Mouse (Mus musculus) limb, embryonic 15.5 days (tissue): ENCODE data around the gene Smad3. TPM values are rescaled to one million over a fixed set of nuclear protein-coding genes. Genes with fewer than 3 reads are reported as not detected.

Experiments used
- ATAC-seq: fragments of 200-750 bp; cut with Nextera tagmentation; 2 replicates; pipeline ENCODE4 v1.8.0; 2017; ENCODE audit warnings: low read depth, moderate TSS enrichment; ENCODE audit not compliant: insufficient number of reproducible peaks, low FRiP score, low TSS enrichment
- H3K27ac ChIP-seq: fragments of 300-500 bp; sonication (generic); 2 replicates; pipeline ENCODE4 v1.5.1; 2015; ENCODE audit warnings: moderate library complexity, mild to moderate bottlenecking, inconsistent platforms
- H3K27me3 ChIP-seq: fragments of 300-500 bp; sonication (generic); 2 replicates; pipeline ENCODE4 v1.6.1; 2015; ENCODE audit warnings: inconsistent platforms
- H3K36me3 ChIP-seq: fragments of 300-500 bp; sonication (generic); 2 replicates; pipeline ENCODE4 v1.6.1; 2015; ENCODE audit warnings: inconsistent platforms
- H3K4me1 ChIP-seq: fragments of 300-500 bp; sonication (generic); 2 replicates; pipeline ENCODE4 v1.6.1; 2015; ENCODE audit warnings: inconsistent platforms
- H3K4me2 ChIP-seq: fragments of 300-500 bp; sonication (generic); 2 replicates; pipeline ENCODE4 v1.6.1; 2015; ENCODE audit warnings: mild to moderate bottlenecking, inconsistent platforms
- H3K4me3 ChIP-seq: fragments of 300-500 bp; sonication (generic); 2 replicates; pipeline ENCODE4 v1.5.1; 2015; ENCODE audit warnings: mild to moderate bottlenecking, inconsistent platforms
- H3K9ac ChIP-seq: fragments of 300-500 bp; sonication (generic); 2 replicates; pipeline ENCODE4 v1.6.1; 2015; ENCODE audit warnings: inconsistent platforms
- H3K9me3 ChIP-seq: fragments of 300-500 bp; sonication (generic); 2 replicates; pipeline ENCODE4 v1.6.1; 2016; ENCODE audit warnings: inconsistent platforms
- WGBS: fragments of 180-500 bp; shearing (Covaris S2); methylation state at CpG from one replicate; pipeline ENCODE4 v1.1.7; 2015; 5-methylcytosine and 5-hydroxymethylcytosine counted together
- polyA plus RNA-seq: library from polyadenylated mRNA; unstranded; fragments of >200 nt; fragmentation: Nextera tagmentation; extraction: Ambion mirVana; gene quantifications from 2 replicates; pipeline ENCODE4 v1.2.1, GENCODE M21; 2015

Smad3 gene
- 22.9 and 28.9 TPM in 2 replicates for polyA plus RNA-seq

DNA sequence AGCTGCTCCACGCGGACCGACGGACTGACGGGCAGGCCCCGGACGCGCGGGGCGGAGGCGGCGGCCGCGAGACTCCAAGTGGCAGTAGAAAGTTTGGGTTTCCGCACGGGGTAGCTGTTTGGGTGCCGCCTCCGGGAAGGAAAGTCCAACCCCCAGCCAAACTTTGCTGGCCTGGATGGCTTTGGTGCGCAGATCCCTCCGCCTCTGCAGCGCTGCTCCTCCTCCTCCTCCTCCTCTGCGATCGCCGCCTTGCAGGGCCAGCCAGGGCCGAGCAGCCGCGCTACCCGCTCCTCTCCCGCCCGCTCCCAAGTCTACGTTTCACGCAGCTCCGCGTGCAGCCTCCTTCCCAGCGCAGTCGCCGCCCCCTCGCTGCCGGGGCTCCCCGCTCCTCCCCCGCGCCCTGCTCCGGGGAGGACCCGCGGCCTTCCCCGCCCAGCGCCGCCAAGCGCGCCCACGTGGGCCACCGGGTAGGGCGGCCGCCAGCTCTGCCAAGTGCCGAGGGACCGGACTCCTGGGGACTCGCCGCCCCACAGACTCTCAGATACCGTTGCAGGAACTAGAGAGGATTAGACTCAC is at the start of gene Smad3:
Gene Smad3, minus strand, starts transcription at position 130 of the 576 bp plus-strand sequence.
- peak; percentile 95 for ATAC-seq
- Histone ChIP-seq H3K27me3 (no peaks in the 10 kb centered on the region), H3K9me3 (no peaks in the 10 kb centered on the region), H3K4me2 (peak within 1 kb of the TSS; percentile 75), H3K4me1 (peaks cover 46% of the 10 kb centered on the region), H3K36me3 (no peaks in the 10 kb centered on the region), H3K4me3 (peak within 1 kb of the TSS; percentile 81), H3K27ac (peak within 1 kb of the TSS; percentile 98), H3K9ac (peak within 1 kb of the TSS; percentile 91)
- under 1% methylated on average over 52 of the region's 59 CpGs for WGBS

DNA sequence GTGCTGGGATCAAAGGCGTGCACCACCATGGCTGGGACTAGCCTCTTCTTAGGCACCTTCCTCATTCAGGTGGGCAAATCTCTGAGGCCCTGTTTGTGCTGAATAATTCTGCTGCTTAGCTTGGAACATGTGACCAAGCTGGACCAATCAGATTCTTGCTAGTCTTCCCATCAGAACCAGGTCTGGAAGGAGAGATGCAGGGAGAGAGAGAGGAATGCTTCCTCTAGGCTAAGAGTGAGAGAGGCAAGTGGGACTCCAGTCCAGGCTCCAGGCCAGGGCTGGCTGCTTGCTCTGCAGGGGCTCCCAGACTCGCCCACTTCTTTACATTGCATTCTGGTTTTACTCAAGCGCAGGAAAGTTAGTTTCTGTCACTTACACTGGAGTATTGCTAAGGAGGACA is 47.1 kb upstream of the Smad3 start:
- Histone ChIP-seq H3K4me2 (no peak overlapping the region), H3K27ac (no peak overlapping the region), H3K4me1 (peaks cover 24% of the 10 kb centered on the region), H3K9me3 (no peaks in the 10 kb centered on the region), H3K4me3 (no peak overlapping the region), H3K27me3 (no peaks in the 10 kb centered on the region), H3K36me3 (no peaks in the 10 kb centered on the region), H3K9ac (no peak overlapping the region)
- no peak for ATAC-seq
- 35% methylated on average over 3 of the region's 3 CpGs for WGBS

DNA sequence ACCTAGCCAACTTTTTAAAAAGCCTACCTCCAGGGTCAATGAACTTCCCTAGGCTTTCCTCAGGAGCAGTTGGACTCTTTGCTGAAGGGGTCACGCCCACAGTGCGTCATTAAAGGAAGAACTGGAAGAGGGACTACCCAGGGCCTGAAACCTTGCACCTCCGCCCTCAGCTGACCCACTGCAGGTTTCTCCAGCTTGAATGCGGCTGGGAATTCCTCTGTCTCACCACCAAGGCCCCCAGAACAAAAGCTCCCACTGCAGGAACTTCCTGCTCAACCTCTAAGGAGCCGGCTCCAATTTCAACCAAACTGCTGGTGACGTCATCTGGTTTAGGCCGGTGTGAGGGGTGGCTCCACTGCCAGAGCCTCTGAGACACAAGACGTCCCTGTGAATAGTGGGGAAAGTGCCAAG is 45.4 kb upstream of the Smad3 start:
- Histone ChIP-seq H3K9me3 (no peaks in the 10 kb centered on the region), H3K4me3 (no peak overlapping the region), H3K9ac (no peak overlapping the region), H3K36me3 (no peaks in the 10 kb centered on the region), H3K4me2 (no peak overlapping the region), H3K27me3 (no peaks in the 10 kb centered on the region), H3K27ac (no peak overlapping the region), H3K4me1 (peaks cover 24% of the 10 kb centered on the region)
- 4% methylated on average over 8 of the region's 8 CpGs for WGBS
- peak; percentile 40; the same call in 1 of the 2 replicates for ATAC-seq

DNA sequence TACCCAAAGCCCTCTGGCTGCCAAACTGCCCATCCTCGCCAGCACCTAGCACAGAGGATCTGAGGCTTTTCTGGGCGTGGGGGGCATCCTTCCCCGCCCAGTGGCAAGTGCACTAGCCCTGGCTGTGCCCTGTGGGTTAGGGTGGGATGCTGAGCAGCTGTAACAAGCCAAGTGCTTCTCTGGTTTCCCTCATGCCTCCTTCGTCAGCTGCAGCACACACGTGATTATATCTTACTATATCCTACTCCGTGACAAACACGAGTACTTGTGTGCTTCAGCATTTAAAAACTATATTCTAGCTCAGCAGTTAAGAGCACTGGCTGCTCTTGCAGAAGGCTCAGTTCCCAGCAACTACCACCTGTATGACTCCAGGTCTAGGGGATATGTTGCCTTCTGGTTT is 44.7 kb upstream of the Smad3 start:
- Histone ChIP-seq H3K27ac (no peak overlapping the region), H3K9ac (no peak overlapping the region), H3K36me3 (no peaks in the 10 kb centered on the region), H3K4me2 (no peak overlapping the region), H3K4me1 (peaks cover 24% of the 10 kb centered on the region), H3K27me3 (no peaks in the 10 kb centered on the region), H3K9me3 (no peaks in the 10 kb centered on the region), H3K4me3 (no peak overlapping the region)
- WGBS = 71% methylated on average over 7 of the region's 7 CpGs
- no peak for ATAC-seq

DNA sequence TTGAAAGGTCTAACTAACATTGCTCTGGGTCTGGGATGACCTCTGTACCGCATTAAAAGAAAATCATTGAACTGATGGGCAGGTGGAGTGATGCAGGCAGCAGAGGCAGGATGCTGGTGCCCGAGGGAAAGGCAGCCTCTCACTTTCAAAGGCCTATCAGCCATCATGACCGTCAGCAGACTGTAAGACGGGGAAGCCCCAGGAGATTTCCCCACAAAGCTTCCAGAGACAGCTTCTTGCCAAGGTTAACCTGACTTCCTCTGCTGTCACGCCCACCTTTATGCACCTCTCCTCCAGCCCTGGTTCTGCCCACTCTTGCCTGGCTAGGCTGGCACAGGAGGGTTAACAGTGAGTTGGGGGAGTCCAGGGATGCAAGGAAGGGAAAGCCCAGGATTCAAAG is 44.3 kb upstream of the Smad3 start:
- no peak overlapping the region for H3K27ac ChIP-seq
- no peaks in the 10 kb centered on the region for H3K9me3 ChIP-seq
- no peak overlapping the region for H3K4me2 ChIP-seq
- no peaks in the 10 kb centered on the region for H3K36me3 ChIP-seq
- no peaks in the 10 kb centered on the region for H3K27me3 ChIP-seq
- H3K4me3 ChIP-seq = no peak overlapping the region
- H3K4me1 ChIP-seq = peaks cover 24% of the 10 kb centered on the region
- WGBS = 73% methylated on average over 5 of the region's 5 CpGs
- ATAC-seq = no peak
- H3K9ac ChIP-seq = no peak overlapping the region

DNA sequence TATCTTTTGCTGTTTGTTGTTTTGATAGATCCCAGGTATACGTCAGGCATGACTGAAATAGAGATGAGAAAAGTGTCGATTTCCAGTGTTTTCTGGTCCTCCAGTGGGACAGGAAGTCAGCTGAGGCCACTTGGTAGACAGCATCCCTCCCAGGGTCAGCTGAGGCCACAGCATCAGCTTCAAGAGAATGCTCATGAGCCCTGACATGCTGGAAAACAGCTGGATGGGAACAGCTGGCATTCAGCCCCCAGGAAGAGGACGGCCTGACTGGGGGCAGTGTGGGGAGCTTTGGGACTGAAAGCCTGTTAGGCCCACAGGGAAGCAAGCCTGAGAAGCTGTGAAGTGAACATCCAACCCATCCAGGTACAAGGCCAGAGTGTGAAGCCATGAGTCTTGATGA is 38.6 kb upstream of the Smad3 start:
- Histone ChIP-seq H3K9me3 (no peaks in the 10 kb centered on the region), H3K4me1 (peaks cover 19% of the 10 kb centered on the region), H3K9ac (no peak overlapping the region), H3K27me3 (no peaks in the 10 kb centered on the region), H3K4me2 (no peak overlapping the region), H3K36me3 (no peaks in the 10 kb centered on the region), H3K27ac (no peak overlapping the region), H3K4me3 (no peak overlapping the region)
- ATAC-seq = no peak
- WGBS = 61% methylated on average over 3 of the region's 3 CpGs

DNA sequence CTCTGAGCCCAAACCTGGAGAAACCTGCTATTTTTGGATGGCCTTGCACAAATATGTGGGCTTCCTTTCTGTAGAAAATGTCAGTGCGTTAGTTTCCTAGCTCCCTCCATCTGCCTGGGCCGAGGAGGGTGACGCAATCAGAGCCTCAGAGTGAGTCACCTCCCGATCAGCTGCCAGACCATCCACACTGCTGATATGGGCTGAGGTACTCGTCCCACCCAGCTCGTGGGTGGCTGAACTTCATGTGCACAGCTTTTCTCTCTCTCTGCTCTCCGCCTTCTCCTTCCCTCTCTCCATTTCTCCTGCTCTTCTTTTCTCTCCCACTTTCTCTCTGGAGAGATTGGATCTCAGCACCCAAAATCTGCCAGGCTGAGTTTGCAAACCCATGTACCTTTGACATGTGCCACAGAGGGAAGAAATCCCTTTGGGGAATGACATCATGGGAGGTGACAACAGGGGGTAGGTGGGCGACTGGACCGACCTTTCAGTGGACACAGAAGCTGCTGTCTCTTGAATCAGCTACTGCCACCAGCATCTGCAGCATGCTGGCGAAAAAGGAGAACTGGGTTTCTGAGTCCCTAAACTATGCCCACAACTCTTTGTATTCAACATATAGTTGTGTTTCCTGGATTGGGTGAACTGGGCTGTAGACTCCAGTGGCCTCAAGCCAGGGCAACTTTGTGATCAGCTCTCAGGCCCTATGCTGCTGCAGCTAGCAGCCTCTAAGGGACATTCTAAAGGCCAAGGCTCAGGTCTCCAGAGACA is 36.1 kb upstream of the Smad3 start:
- WGBS = 50% methylated on average over 10 of the region's 10 CpGs
- peak; percentile 41; the same call in 1 of the 2 replicates for ATAC-seq
- Histone ChIP-seq H3K36me3 (no peaks in the 10 kb centered on the region), H3K4me2 (no peak overlapping the region), H3K27ac (0 out of 2 replicates have a peak overlapping the region, but pooled peaks have one; percentile 12), H3K9ac (no peak overlapping the region), H3K4me1 (peaks cover 33% of the 10 kb centered on the region), H3K4me3 (no peak overlapping the region), H3K9me3 (no peaks in the 10 kb centered on the region), H3K27me3 (no peaks in the 10 kb centered on the region)

DNA sequence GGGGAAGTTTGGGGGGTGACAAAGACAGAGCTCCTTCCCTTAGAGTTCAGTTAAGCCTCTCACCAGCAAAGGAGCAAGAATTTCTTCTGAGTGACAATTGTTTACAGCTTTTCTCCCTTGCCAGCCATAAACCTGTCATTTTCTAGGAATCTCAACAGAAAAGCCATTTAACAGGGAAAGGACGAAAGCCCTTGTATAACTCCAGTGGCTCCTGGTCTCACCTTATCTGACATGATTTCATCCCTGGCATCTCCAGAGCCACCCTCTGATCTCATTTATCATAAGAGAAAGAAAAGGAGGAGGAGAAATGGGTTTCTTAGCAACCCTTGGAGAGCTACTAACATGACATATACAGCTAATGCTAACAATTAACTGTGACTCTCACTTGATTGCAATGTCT is 33.9 kb upstream of the Smad3 start:
- peaks cover 49% of the 10 kb centered on the region for H3K4me1 ChIP-seq
- H3K36me3 ChIP-seq = no peaks in the 10 kb centered on the region
- no peak overlapping the region for H3K4me2 ChIP-seq
- no peak for ATAC-seq
- H3K4me3 ChIP-seq = no peak overlapping the region
- no peaks in the 10 kb centered on the region for H3K9me3 ChIP-seq
- no peaks in the 10 kb centered on the region for H3K27me3 ChIP-seq
- H3K27ac ChIP-seq = peak overlapping the region; percentile 29
- no peak overlapping the region for H3K9ac ChIP-seq
- WGBS = 61% methylated on average over 1 of the region's 1 CpGs

DNA sequence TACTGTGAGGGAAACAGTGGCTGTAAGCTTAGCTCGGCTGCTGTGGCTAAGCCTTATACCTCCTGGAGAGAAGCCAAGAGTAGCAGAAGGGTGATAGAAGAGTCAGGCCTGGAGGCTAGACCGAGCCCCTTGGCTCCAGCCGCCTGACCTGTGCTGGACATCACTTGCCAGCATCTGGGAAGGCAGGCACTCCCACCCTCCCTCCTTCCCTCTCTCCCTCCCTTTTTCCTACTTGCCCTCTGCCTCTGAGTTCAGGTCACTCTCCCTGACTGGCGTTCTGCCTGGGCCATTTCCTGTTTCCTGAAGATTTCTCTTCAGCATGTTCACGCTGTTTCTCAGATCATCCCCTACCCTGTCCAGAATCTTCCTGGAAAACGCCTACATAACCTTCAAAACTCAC is 33.5 kb upstream of the Smad3 start:
- peaks cover 51% of the 10 kb centered on the region for H3K4me1 ChIP-seq
- peak overlapping the region; percentile 29 for H3K27ac ChIP-seq
- WGBS = 19% methylated on average over 6 of the region's 6 CpGs

DNA sequence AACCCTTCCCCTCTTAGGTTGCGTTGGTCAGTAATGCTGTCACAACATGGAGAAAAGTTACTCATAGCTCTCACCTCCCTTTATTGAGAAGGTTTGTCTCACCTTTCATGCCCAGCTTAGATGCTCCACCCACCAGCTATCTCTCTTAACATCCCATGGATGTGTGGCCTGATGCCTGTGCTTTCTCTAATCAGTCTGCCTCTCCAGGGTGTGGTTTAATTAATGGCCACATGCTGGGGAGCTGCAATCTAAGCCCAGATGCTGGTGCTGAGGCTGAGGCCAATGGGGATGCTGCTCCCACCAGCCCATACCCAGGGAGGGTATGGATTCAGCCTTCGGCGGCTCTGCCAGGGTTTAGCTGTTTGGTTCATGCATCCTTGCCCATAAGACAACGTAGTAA is 32.4 kb upstream of the Smad3 start:
- ATAC-seq = no peak
- Histone ChIP-seq H3K27me3 (no peaks in the 10 kb centered on the region), H3K9me3 (no peaks in the 10 kb centered on the region), H3K4me2 (no peak overlapping the region), H3K4me1 (peaks cover 59% of the 10 kb centered on the region), H3K36me3 (no peaks in the 10 kb centered on the region), H3K27ac (no peak overlapping the region), H3K9ac (no peak overlapping the region), H3K4me3 (no peak overlapping the region)
- 91% methylated on average over 4 of the region's 4 CpGs for WGBS

More for the DNA sequence above, 33.5 kb upstream of the Smad3 start:
- ATAC-seq = no peak
- Histone ChIP-seq H3K36me3 (no peaks in the 10 kb centered on the region), H3K9me3 (no peaks in the 10 kb centered on the region), H3K27me3 (no peaks in the 10 kb centered on the region), H3K9ac (no peak overlapping the region), H3K4me3 (no peak overlapping the region), H3K4me2 (no peak overlapping the region)

DNA sequence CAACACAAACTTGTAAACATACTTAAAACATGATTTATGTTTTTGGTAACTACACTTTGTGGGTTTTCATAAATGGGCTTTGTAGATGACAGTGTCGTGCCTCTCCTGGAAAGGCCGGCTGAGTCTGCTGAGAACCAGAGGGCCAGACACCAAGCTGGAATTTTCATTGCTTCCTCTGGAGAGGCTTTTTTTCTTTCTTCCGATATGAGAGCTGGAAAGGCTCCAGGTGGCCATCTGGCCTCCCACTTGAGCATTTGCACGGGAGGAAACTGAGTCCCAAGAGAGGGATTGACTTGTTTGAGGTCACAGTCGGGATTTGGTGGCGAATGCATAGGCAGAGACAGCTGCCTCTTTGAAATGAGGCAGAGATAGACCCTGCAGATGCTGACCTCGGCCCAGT is 31.6 kb upstream of the Smad3 start:
- Histone ChIP-seq H3K27me3 (no peaks in the 10 kb centered on the region), H3K27ac (no peak overlapping the region), H3K9me3 (no peaks in the 10 kb centered on the region), H3K36me3 (no peaks in the 10 kb centered on the region), H3K4me1 (peaks cover 53% of the 10 kb centered on the region), H3K4me3 (no peak overlapping the region), H3K4me2 (no peak overlapping the region), H3K9ac (no peak overlapping the region)
- WGBS = 28% methylated on average over 7 of the region's 7 CpGs
- ATAC-seq = no peak

DNA sequence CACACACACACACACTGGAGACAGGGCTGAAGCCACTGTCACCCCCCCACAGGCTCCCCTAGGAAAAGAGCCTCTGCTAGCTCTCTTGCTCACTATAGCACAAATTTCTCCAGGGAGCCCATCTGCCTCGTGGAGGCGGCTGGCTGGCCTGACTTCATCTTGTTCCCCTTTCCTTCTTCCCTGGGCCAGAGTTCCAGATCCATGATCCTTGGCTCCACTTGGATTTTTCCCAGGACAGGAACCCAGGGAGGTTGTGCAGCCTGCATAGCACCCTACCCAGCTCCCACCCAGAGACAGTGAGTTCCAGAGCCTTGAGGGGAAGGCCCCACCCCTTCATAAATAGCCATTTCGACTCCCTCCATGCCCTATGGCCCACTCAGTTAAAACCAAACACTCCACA is 29.8 kb upstream of the Smad3 start:
- H3K4me2 ChIP-seq = no peak overlapping the region
- H3K27ac ChIP-seq = no peak overlapping the region
- no peaks in the 10 kb centered on the region for H3K27me3 ChIP-seq
- WGBS = 32% methylated on average over 3 of the region's 3 CpGs
- no peaks in the 10 kb centered on the region for H3K9me3 ChIP-seq
- no peak overlapping the region for H3K4me3 ChIP-seq
- H3K36me3 ChIP-seq = no peaks in the 10 kb centered on the region
- ATAC-seq = no peak
- no peak overlapping the region for H3K9ac ChIP-seq
- peaks cover 44% of the 10 kb centered on the region for H3K4me1 ChIP-seq
